In genomic region chr3:55112710-55113415, GRCm38 (mm10) we compare ENCODE assay signal across 8 mouse cellular contexts. TPM values are rescaled to one million over a fixed set of nuclear protein-coding genes. Genes with fewer than 3 reads are reported as not detected.
DNase-seq lines count a peak whose midpoint lies in the region; ATAC-seq and TF ChIP-seq lines count a peak whose summit lies in the region.

No protein-coding gene starts in this region.

- H3K4me1 ChIP-seq in ES-E14 (ENCODE audit: control insufficient read depth in 2 of 2, insufficient read depth in 2 of 2, low read length in 2 of 2, poor library complexity in 1 of 2), result no peaks in the 10 kb centered on the region
- peaks cover 9% of the 10 kb centered on the region for H3K4me1 ChIP-seq in forebrain, embryonic 14.5 days (ENCODE audit: control insufficient read depth, insufficient read depth, low read length)
- peaks cover 21% of the 10 kb centered on the region for H3K4me1 ChIP-seq in limb, embryonic 12.5 days (replicated peaks)
- H3K4me1 ChIP-seq in midbrain, postnatal 0 days (ENCODE audit: insufficient read depth, low read length), result 0 out of 2 replicates have a peak, but pooled peaks cover 2% of the 10 kb centered on the region

- H3K4me2 ChIP-seq in forebrain, embryonic 14.5 days (ENCODE audit: low read length), result peak overlapping the region; percentile 61
- peak overlapping the region; percentile 60 for H3K4me2 ChIP-seq in limb, embryonic 12.5 days
- peak overlapping the region; percentile 86 for H3K4me2 ChIP-seq in midbrain, postnatal 0 days (ENCODE audit: low read depth, low read length, poor library complexity, severe bottlenecking)

- no peak for TF ChIP-seq CTCF in midbrain, postnatal 0 days (IDR thresholded peaks at IDR 0.05)

- H3K9ac ChIP-seq in ES-E14 (ENCODE audit: insufficient read depth, low read depth, low read length, poor library complexity, severe bottlenecking), result peak overlapping the region; percentile 77
- peak overlapping the region; percentile 96 for H3K9ac ChIP-seq in forebrain, embryonic 14.5 days (ENCODE audit: low read length)
- peak overlapping the region; percentile 97 for H3K9ac ChIP-seq in limb, embryonic 12.5 days (replicated peaks)
- peak overlapping the region; percentile 92 for H3K9ac ChIP-seq in midbrain, postnatal 0 days (replicated peaks; ENCODE audit: low read length, poor library complexity, severe bottlenecking)

- peak overlapping the region; percentile 69 to 81 for H3K4me3 ChIP-seq in ES-E14 (ENCODE audit: insufficient read depth in 1 of 2, low read depth in 1 of 2, low read length in 2 of 2, poor library complexity in 1 of 2, severe bottlenecking in 1 of 2)
- peak overlapping the region; percentile 92 for H3K4me3 ChIP-seq in forebrain, embryonic 14.5 days (ENCODE audit: low read depth, low read length)
- peak overlapping the region; percentile 82 for H3K4me3 ChIP-seq in limb, embryonic 12.5 days (replicated peaks)
- H3K4me3 ChIP-seq in midbrain, postnatal 0 days (ENCODE audit: low read depth, low read length), result peak overlapping the region; percentile 85

- H3K9me3 ChIP-seq in ES-E14 (ENCODE audit: control insufficient read depth, insufficient read depth, low read depth, low read length), result no peaks in the 10 kb centered on the region
- no peaks in the 10 kb centered on the region for H3K9me3 ChIP-seq in forebrain, embryonic 14.5 days (replicated peaks; ENCODE audit: control insufficient read depth, low read length)
- no peaks in the 10 kb centered on the region for H3K9me3 ChIP-seq in limb, embryonic 12.5 days
- H3K9me3 ChIP-seq in midbrain, postnatal 0 days (ENCODE audit: low read length), result no peaks in the 10 kb centered on the region

- DNase-seq in frontal cortex, postnatal 25 days (ENCODE audit: low spot score in 2 of 2), result no peak
- DNase-seq in ES-E14 (ENCODE audit: low read depth, low spot score), result no peak
- DNase-seq in forebrain, embryonic 14.5 days (ENCODE audit: low spot score), result peak; percentile 58
- peak; percentile 34 for DNase-seq in midbrain, postnatal 0 days (ENCODE audit: low spot score)
- DNase-seq in cerebellum, adult 11 months, result no peak
- DNase-seq in left cerebral cortex, adult 8-10 months (ENCODE audit: low spot score in 2 of 2), result no peak

- in situ Hi-C loops in ES-E14 (cut with MboI; ENCODE audit: low sequenced_read_pairs in 2 of 2, unreplicated experiment in 2 of 2), result no loop called here

- 37% methylated on average over 16 of the region's 16 CpGs for WGBS in forebrain, embryonic 14.5 days
- 21% methylated on average over 16 of the region's 16 CpGs for WGBS in limb, embryonic 12.5 days
- 45% methylated on average over 16 of the region's 16 CpGs for WGBS in midbrain, postnatal 0 days

- peak; percentile 13; the same call in 1 of the 2 replicates for ATAC-seq in frontal cortex, adult (ENCODE audit: low TSS enrichment)
- ATAC-seq in forebrain, embryonic 14.5 days, result no peak
- peak; percentile 4; the same call in 1 of the 2 replicates for ATAC-seq in limb, embryonic 12.5 days (ENCODE audit: insufficient number of reproducible peaks, insufficient read depth, low FRiP score, low TSS enrichment, low read depth)
- no peak for ATAC-seq in midbrain, postnatal 0 days (ENCODE audit: low FRiP score)

- no peaks in the 10 kb centered on the region for H3K36me3 ChIP-seq in ES-E14 (ENCODE audit: control insufficient read depth, insufficient read depth, low read length, poor library complexity, severe bottlenecking)
- H3K36me3 ChIP-seq in forebrain, embryonic 14.5 days (ENCODE audit: control insufficient read depth, insufficient read depth, low read length), result peaks cover 14% of the 10 kb centered on the region
- H3K36me3 ChIP-seq in limb, embryonic 12.5 days, result peaks cover 14% of the 10 kb centered on the region
- H3K36me3 ChIP-seq in midbrain, postnatal 0 days (ENCODE audit: insufficient read depth, low read length), result peaks cover 12% of the 10 kb centered on the region

- no peak overlapping the region for H3K27ac ChIP-seq in ES-E14 (ENCODE audit: insufficient read depth, low read depth, low read length, poor library complexity, severe bottlenecking)
- H3K27ac ChIP-seq in forebrain, embryonic 14.5 days (ENCODE audit: low read depth, low read length), result peak overlapping the region; percentile 68
- peak overlapping the region; percentile 96 for H3K27ac ChIP-seq in limb, embryonic 12.5 days
- 0 out of 2 replicates have a peak overlapping the region, but pooled peaks have one; percentile 80 for H3K27ac ChIP-seq in midbrain, postnatal 0 days (ENCODE audit: low read depth, low read length)

- H3K27me3 ChIP-seq in forebrain, embryonic 14.5 days (replicated peaks; ENCODE audit: control insufficient read depth, insufficient read depth, low read length), result no peaks in the 10 kb centered on the region
- no peaks in the 10 kb centered on the region for H3K27me3 ChIP-seq in limb, embryonic 12.5 days
- H3K27me3 ChIP-seq in midbrain, postnatal 0 days (ENCODE audit: insufficient read depth, low read length), result no peaks in the 10 kb centered on the region

TF ChIP-seq in ES-E14, 5 proteins besides CTCF, POLR2A, EP300 and RAD21:
- TF ChIP-seq CHD2 (IDR thresholded peaks at IDR 0.05; ENCODE audit: low read depth, low read length) (no peak), ZC3H11A (IDR thresholded peaks at IDR 0.05; ENCODE audit: borderline replicate concordance, low read depth, low read length) (no peak), MAFK (IDR thresholded peaks at IDR 0.05; ENCODE audit: insufficient read depth, low read depth, low read length) (no peak), ZNF384 (IDR thresholded peaks at IDR 0.05; ENCODE audit: low read depth, low read length) (no peak), HCFC1 (IDR thresholded peaks at IDR 0.05; ENCODE audit: borderline replicate concordance, insufficient read depth, low read length) (no peak)

RNA-seq across cellular contexts. Expression of gene Spg20, which starts 1.0 kb away (rescaled TPM):
- 7.6 and 12.8 TPM in 2 replicates for total RNA-seq in ES-E14 (2012; rRNA removed)
- polyA plus RNA-seq in forebrain, embryonic 14.5 days (2014; fragmentation: Nextera tagmentation; extraction: Ambion mirVana), result 17.7 and 22.2 TPM in 2 replicates
- polyA plus RNA-seq in limb, embryonic 12.5 days (2016; fragmentation: Nextera tagmentation; extraction: Ambion mirVana), result 93.8 and 98.5 TPM in 2 replicates
- 13.4 and 15.5 TPM in 2 replicates for total RNA-seq in midbrain, postnatal 0 days (2014; rRNA removed)
- polyA plus RNA-seq in midbrain, postnatal 0 days (2015; fragmentation: Nextera tagmentation; extraction: Ambion mirVana), result 8.3 and 9.3 TPM in 2 replicates
- 10 to 100 TPM; 35.8 to 43.6 (median 42.7) TPM for total RNA-seq in left cerebral cortex, adult 8-10 months (2022)

RNA-seq across cellular contexts. Expression of gene Ccdc169, which starts 24.3 kb away (rescaled TPM):
- 0.16 and 0.54 TPM in 2 replicates for total RNA-seq in ES-E14 (2012; rRNA removed)
- polyA plus RNA-seq in forebrain, embryonic 14.5 days (2014; fragmentation: Nextera tagmentation; extraction: Ambion mirVana), result 0.07 TPM in 1 of 2 replicates, not detected in the other
- polyA plus RNA-seq in limb, embryonic 12.5 days (2016; fragmentation: Nextera tagmentation; extraction: Ambion mirVana), result 0.09 TPM in 2 replicates
- 0.05 and 2.2 TPM in 2 replicates for total RNA-seq in midbrain, postnatal 0 days (2014; rRNA removed)
- 0.11 and 0.16 TPM in 2 replicates for polyA plus RNA-seq in midbrain, postnatal 0 days (2015; fragmentation: Nextera tagmentation; extraction: Ambion mirVana)
- total RNA-seq in left cerebral cortex, adult 8-10 months (2022), result under 1 TPM in 3 of 4 experiments, not detected in 1; 0.33 to 0.84 (median 0.57) TPM

RNA-seq across cellular contexts. Expression of gene Ccna1, which starts 57.6 kb away (rescaled TPM):
- total RNA-seq in ES-E14 (2012; rRNA removed), result 0.76 and 1.1 TPM in 2 replicates
- polyA plus RNA-seq in forebrain, embryonic 14.5 days (2014; fragmentation: Nextera tagmentation; extraction: Ambion mirVana), result 2.7 and 3.4 TPM in 2 replicates
- polyA plus RNA-seq in limb, embryonic 12.5 days (2016; fragmentation: Nextera tagmentation; extraction: Ambion mirVana), result 1.1 and 2.8 TPM in 2 replicates
- total RNA-seq in midbrain, postnatal 0 days (2014; rRNA removed), result 1.2 and 3.6 TPM in 2 replicates
- polyA plus RNA-seq in midbrain, postnatal 0 days (2015; fragmentation: Nextera tagmentation; extraction: Ambion mirVana), result 2.6 and 2.9 TPM in 2 replicates
- 1 to 10 TPM in 3 of 4 experiments, under 1 TPM in 1; 0.65 to 2.5 (median 1.8) TPM for total RNA-seq in left cerebral cortex, adult 8-10 months (2022)

Comparison
In these comparisons a context has a peak if more than half of its experiments do, and no peak if none do; other contexts are left out.
1. ATAC-seq: peak in frontal cortex, adult (single experiment) and limb, embryonic 12.5 days (single experiment); none in forebrain, embryonic 14.5 days (single experiment) and midbrain, postnatal 0 days (single experiment).
2. DNase-seq: peak in forebrain, embryonic 14.5 days (single experiment) and midbrain, postnatal 0 days (single experiment); none in frontal cortex, postnatal 25 days (0 of 2), ES-E14 (single experiment), cerebellum, adult 11 months (single experiment) and left cerebral cortex, adult 8-10 months (0 of 2).
3. Peak in every context shown above with its lines, with median percentiles within 50 percentile points of each other: H3K4me3 ChIP-seq, H3K9ac ChIP-seq and H3K4me2 ChIP-seq.